11 mouse cellular contexts compared by ENCODE assay signal in the genomic region with DNA sequence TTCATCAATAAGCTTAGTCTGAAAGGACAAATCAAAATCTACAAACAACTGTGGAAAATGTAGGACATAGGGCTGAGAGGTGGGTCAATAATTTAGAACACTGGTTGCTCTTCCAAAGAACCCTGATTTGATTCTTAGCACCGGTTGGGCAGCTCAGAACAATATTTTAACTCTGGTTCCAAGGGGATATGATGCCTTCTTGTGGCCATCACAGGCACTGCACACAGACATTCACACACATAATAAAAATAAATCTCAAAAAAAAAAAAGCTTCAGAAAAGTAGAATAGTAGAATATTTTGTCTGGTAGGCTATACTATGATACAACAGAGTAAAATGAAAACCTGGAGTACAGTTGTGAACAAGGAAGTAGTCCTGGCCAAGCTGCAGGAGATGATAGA.
"Had no signal": no experiment of that assay in that cellular context is flagged by ENCODE, and none has a peak within 500 bp of the region (broad histone marks: within the 10 kb centered on the region; RNA-seq: fewer than 3 reads in every experiment).

No protein-coding gene starts in this region.

- H3K4me1 ChIP-seq: limb, embryonic 15.5 days; liver, embryonic 12.5 days; midbrain, embryonic 10.5 days; neural tube, embryonic 12.5 days had no signal

- DNase-seq: kidney, adult 9 months; kidney, postnatal 36 days; lung, postnatal 36 days; midbrain, embryonic 14.5 days; right cerebral cortex, postnatal 4 days; spleen, adult 18-20 months had no signal

- H3K9me3 ChIP-seq: limb, embryonic 15.5 days; liver, embryonic 12.5 days; midbrain, embryonic 10.5 days; neural tube, embryonic 12.5 days had no signal

- H3K36me3 ChIP-seq: limb, embryonic 15.5 days; liver, embryonic 12.5 days; midbrain, embryonic 10.5 days; neural tube, embryonic 12.5 days had no signal

- ATAC-seq: liver, embryonic 12.5 days had no signal

- H3K27me3 ChIP-seq: limb, embryonic 15.5 days; liver, embryonic 12.5 days; neural tube, embryonic 12.5 days had no signal

- H3K4me2 ChIP-seq: limb, embryonic 15.5 days; liver, embryonic 12.5 days; neural tube, embryonic 12.5 days had no signal

- H3K4me3 ChIP-seq: limb, embryonic 15.5 days; liver, embryonic 12.5 days; midbrain, embryonic 10.5 days; neural tube, embryonic 12.5 days had no signal

- H3K9ac ChIP-seq: limb, embryonic 15.5 days; liver, embryonic 12.5 days; neural tube, embryonic 12.5 days had no signal

- H3K27ac ChIP-seq: kidney, postnatal 0 days; limb, embryonic 15.5 days; liver, embryonic 12.5 days; midbrain, embryonic 10.5 days; neural tube, embryonic 12.5 days had no signal
